Mouse (Mus musculus): ENCODE measurements around the gene Runx1. TPM values are rescaled to one million over a fixed set of nuclear protein-coding genes. Genes with fewer than 3 reads are reported as not detected.

The Runx1 gene
- polyA plus RNA-seq, 1 experiment from 2014 or later, result 4.5 TPM

DNA sequence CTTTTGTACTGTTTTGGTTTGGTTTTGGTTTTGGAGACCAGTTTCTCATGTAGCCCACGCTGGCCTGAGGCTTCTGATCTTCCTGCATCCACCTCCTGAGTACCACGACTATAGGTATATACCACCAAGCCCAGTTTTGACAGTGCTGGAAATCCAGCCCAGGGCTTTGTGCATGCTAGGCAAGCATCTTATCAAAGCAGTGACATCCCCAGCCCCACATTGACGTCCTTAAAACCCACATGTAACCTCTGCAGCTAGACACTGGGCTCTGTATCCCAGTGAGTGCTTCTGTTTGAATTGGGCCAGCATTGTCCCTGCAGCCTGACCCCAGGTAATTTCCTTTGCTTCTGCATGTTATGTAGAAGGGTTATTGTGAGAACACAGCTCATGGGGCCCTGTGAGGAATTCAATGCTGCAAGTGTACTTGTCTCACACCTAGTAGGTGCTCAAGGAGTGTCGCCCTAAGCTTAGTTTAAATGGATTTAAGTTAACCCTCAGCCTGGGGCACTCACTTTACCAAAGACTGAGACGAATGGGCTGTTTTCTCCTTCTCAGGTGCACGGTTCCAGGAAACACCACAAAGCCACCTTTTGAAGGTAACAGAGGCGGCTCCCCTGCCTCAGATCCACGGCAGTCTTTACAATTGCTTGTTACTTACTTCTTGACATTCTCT is 15.2 kb downstream of the Runx1 start:
- WGBS, result 84% methylated on average over 8 of the region's 8 CpGs
- no peaks in the 10 kb centered on the region for H3K9me3 ChIP-seq
- H3K4me1 ChIP-seq, result 0 out of 2 replicates have a peak, but pooled peaks cover 3% of the 10 kb centered on the region
- no peak overlapping the region for H3K27ac ChIP-seq
- H3K4me3 ChIP-seq, result no peak overlapping the region
- ATAC-seq (ENCODE audit: low FRiP score, low read depth), result no peak
- no peaks in the 10 kb centered on the region for H3K36me3 ChIP-seq
- no peak overlapping the region for H3K4me2 ChIP-seq (replicated peaks)
- H3K9ac ChIP-seq, result no peak overlapping the region
- H3K27me3 ChIP-seq (replicated peaks), result no peaks in the 10 kb centered on the region

- ATAC-seq (ENCODE audit: low FRiP score, low read depth), result no peak
- H3K4me3 ChIP-seq, result no peak overlapping the region
Observed at GRCm38 (mm10) chr16:92807772-92808171, 18.2 kb downstream of the Runx1 start.

DNA sequence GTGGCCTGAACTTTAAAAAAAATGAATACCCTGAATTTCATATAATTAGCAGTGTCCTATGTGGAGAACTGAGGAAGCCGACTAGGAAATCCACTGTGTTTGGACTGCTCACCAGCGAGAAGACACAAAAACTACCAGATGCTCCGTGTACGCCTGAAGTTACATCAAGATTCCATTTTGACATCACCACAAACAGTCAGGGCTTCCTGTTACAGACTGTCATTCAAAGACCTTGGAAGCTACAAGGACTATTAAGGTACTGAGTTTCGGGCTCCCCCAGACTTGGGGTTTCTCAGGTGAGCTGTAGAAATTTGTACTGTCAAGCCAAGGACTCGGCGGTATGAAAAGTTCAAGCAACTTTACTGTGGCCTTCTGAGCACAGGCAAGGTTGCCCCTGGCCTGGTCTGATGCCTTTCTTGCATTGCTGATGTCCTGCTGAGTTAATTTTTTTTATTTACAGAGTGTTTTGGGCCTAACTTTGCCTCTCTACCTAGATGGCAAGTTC is 22.8 kb downstream of the Runx1 start:
- H3K4me3 ChIP-seq, result no peak overlapping the region
- H3K4me1 ChIP-seq, result no peaks in the 10 kb centered on the region
- 94% methylated on average over 7 of the region's 7 CpGs for WGBS
- no peaks in the 10 kb centered on the region for H3K36me3 ChIP-seq
- no peak overlapping the region for H3K4me2 ChIP-seq (replicated peaks)
- no peak overlapping the region for H3K27ac ChIP-seq
- no peaks in the 10 kb centered on the region for H3K9me3 ChIP-seq
- no peak overlapping the region for H3K9ac ChIP-seq
- no peaks in the 10 kb centered on the region for H3K27me3 ChIP-seq (replicated peaks)
- no peak for ATAC-seq (ENCODE audit: low FRiP score, low read depth)

More at GRCm38 (mm10) chr16:92807772-92808171, 18.2 kb downstream of the Runx1 start:
- no peaks in the 10 kb centered on the region for H3K27me3 ChIP-seq (replicated peaks)
- 84% methylated on average over 8 of the region's 8 CpGs for WGBS
- no peaks in the 10 kb centered on the region for H3K9me3 ChIP-seq
- no peak overlapping the region for H3K4me2 ChIP-seq (replicated peaks)
- H3K9ac ChIP-seq, result no peak overlapping the region
- H3K27ac ChIP-seq, result no peak overlapping the region
- 0 out of 2 replicates have a peak, but pooled peaks cover 3% of the 10 kb centered on the region for H3K4me1 ChIP-seq
- no peaks in the 10 kb centered on the region for H3K36me3 ChIP-seq

DNA sequence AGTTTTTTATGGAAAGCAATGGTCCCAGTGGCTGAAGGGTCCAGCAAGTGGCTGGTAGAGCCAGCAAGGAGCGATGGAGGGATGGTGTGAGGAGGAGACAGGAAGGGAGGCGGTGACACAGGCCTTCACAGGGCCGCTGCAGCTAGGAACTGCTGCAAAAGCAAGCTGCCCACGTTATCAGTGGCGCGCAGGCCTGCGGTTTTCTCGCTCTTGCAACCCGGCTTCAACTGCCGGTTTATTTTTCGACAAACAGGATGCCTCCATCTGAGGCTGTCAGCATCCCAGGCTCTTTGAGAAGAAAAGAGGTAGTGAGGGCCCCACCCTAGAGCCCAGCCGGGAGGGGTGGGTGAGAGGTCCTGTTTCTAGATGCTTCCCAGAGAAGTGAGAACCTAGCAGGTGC is 24.4 kb downstream of the Runx1 start:
- no peaks in the 10 kb centered on the region for H3K36me3 ChIP-seq
- WGBS, result 84% methylated on average over 12 of the region's 12 CpGs
- H3K27me3 ChIP-seq (replicated peaks), result no peaks in the 10 kb centered on the region
- ATAC-seq (ENCODE audit: low FRiP score, low read depth), result no peak
- no peak overlapping the region for H3K4me3 ChIP-seq
- no peaks in the 10 kb centered on the region for H3K9me3 ChIP-seq
- no peak overlapping the region for H3K9ac ChIP-seq
- no peak overlapping the region for H3K27ac ChIP-seq
- no peak overlapping the region for H3K4me2 ChIP-seq (replicated peaks)
- H3K4me1 ChIP-seq, result no peaks in the 10 kb centered on the region

GRCm38 (mm10) chr16:92800845-92801244 is 25.1 kb downstream of the Runx1 start:
- no peak overlapping the region for H3K9ac ChIP-seq
- H3K27me3 ChIP-seq (replicated peaks), result no peaks in the 10 kb centered on the region
- H3K36me3 ChIP-seq, result no peaks in the 10 kb centered on the region
- H3K4me1 ChIP-seq, result no peaks in the 10 kb centered on the region
- no peak overlapping the region for H3K4me3 ChIP-seq
- no peak for ATAC-seq (ENCODE audit: low FRiP score, low read depth)
- H3K4me2 ChIP-seq (replicated peaks), result no peak overlapping the region
- 87% methylated on average over 5 of the region's 5 CpGs for WGBS
- no peak overlapping the region for H3K27ac ChIP-seq
- no peaks in the 10 kb centered on the region for H3K9me3 ChIP-seq

- no peak for ATAC-seq (ENCODE audit: low FRiP score, low read depth)
- WGBS, result 90% methylated on average over 7 of the region's 7 CpGs
- Histone ChIP-seq H3K9me3 (no peaks in the 10 kb centered on the region), H3K36me3 (no peaks in the 10 kb centered on the region), H3K9ac (no peak overlapping the region), H3K4me3 (no peak overlapping the region), H3K27me3 (replicated peaks) (no peaks in the 10 kb centered on the region), H3K4me2 (replicated peaks) (no peak overlapping the region), H3K4me1 (no peaks in the 10 kb centered on the region), H3K27ac (no peak overlapping the region)
Observed at GRCm38 (mm10) chr16:92799940-92800339, 26.0 kb downstream of the Runx1 start.

- no peaks in the 10 kb centered on the region for H3K36me3 ChIP-seq
- no peaks in the 10 kb centered on the region for H3K27me3 ChIP-seq (replicated peaks)
- WGBS, result 42% methylated on average over 6 of the region's 6 CpGs
- H3K4me2 ChIP-seq (replicated peaks), result no peak overlapping the region
- no peaks in the 10 kb centered on the region for H3K9me3 ChIP-seq
- ATAC-seq (ENCODE audit: low FRiP score, low read depth), result no peak
- H3K27ac ChIP-seq, result no peak overlapping the region
- H3K4me1 ChIP-seq, result no peaks in the 10 kb centered on the region
- H3K9ac ChIP-seq, result no peak overlapping the region
- H3K4me3 ChIP-seq, result no peak overlapping the region
Observed at GRCm38 (mm10) chr16:92794197-92794596, 31.8 kb downstream of the Runx1 start.

- no peaks in the 10 kb centered on the region for H3K4me1 ChIP-seq
- no peaks in the 10 kb centered on the region for H3K36me3 ChIP-seq
- ATAC-seq (ENCODE audit: low FRiP score, low read depth), result no peak
- no peaks in the 10 kb centered on the region for H3K9me3 ChIP-seq
- no peak overlapping the region for H3K9ac ChIP-seq
- no peak overlapping the region for H3K4me2 ChIP-seq (replicated peaks)
- WGBS, result 72% methylated on average over 8 of the region's 8 CpGs
- H3K27ac ChIP-seq, result no peak overlapping the region
- no peak overlapping the region for H3K4me3 ChIP-seq
- H3K27me3 ChIP-seq (replicated peaks), result no peaks in the 10 kb centered on the region
Observed at GRCm38 (mm10) chr16:92793741-92794140, 32.2 kb downstream of the Runx1 start.

GRCm38 (mm10) chr16:92792905-92793304 is 33.0 kb downstream of the Runx1 start:
- no peak overlapping the region for H3K27ac ChIP-seq
- no peaks in the 10 kb centered on the region for H3K9me3 ChIP-seq
- H3K36me3 ChIP-seq, result no peaks in the 10 kb centered on the region
- H3K9ac ChIP-seq, result no peak overlapping the region
- no peaks in the 10 kb centered on the region for H3K4me1 ChIP-seq
- H3K4me2 ChIP-seq (replicated peaks), result no peak overlapping the region
- no peak for ATAC-seq (ENCODE audit: low FRiP score, low read depth)
- no peaks in the 10 kb centered on the region for H3K27me3 ChIP-seq (replicated peaks)
- 91% methylated on average over 4 of the region's 4 CpGs for WGBS
- H3K4me3 ChIP-seq, result no peak overlapping the region

GRCm38 (mm10) chr16:92790601-92791000 is 35.3 kb downstream of the Runx1 start:
- Histone ChIP-seq H3K27me3 (replicated peaks) (no peaks in the 10 kb centered on the region), H3K4me2 (replicated peaks) (no peak overlapping the region), H3K27ac (no peak overlapping the region), H3K9me3 (no peaks in the 10 kb centered on the region), H3K36me3 (no peaks in the 10 kb centered on the region), H3K4me3 (no peak overlapping the region), H3K4me1 (no peaks in the 10 kb centered on the region), H3K9ac (no peak overlapping the region)
- ATAC-seq (ENCODE audit: low FRiP score, low read depth), result no peak
- 82% methylated on average over 6 of the region's 6 CpGs for WGBS

DNA sequence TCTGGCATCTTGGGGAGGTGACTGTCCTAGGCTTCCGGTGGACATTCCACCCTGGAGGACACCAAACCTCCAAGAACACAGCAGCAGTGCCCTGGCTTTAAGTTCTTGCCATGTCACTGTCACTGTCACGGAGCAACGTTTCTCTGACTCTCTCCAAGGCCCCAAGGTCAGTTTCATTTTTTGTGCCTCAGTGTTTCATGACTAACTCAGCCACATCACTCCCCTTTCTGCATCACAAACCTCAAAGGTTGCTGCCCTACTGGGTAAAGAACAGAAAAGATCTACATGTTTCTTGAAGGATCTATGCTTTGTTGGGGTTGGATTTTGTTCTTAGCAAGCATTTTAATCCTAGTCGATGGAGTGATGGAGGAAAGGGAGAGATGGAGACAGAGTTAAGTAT is 36.1 kb downstream of the Runx1 start:
- no peak for ATAC-seq (ENCODE audit: low FRiP score, low read depth)
- H3K4me3 ChIP-seq, result no peak overlapping the region
- no peaks in the 10 kb centered on the region for H3K4me1 ChIP-seq
- H3K9ac ChIP-seq, result no peak overlapping the region
- no peaks in the 10 kb centered on the region for H3K9me3 ChIP-seq
- WGBS, result 89% methylated on average over 4 of the region's 4 CpGs
- H3K36me3 ChIP-seq, result no peaks in the 10 kb centered on the region
- H3K27me3 ChIP-seq (replicated peaks), result no peaks in the 10 kb centered on the region
- no peak overlapping the region for H3K27ac ChIP-seq
- H3K4me2 ChIP-seq (replicated peaks), result no peak overlapping the region

DNA sequence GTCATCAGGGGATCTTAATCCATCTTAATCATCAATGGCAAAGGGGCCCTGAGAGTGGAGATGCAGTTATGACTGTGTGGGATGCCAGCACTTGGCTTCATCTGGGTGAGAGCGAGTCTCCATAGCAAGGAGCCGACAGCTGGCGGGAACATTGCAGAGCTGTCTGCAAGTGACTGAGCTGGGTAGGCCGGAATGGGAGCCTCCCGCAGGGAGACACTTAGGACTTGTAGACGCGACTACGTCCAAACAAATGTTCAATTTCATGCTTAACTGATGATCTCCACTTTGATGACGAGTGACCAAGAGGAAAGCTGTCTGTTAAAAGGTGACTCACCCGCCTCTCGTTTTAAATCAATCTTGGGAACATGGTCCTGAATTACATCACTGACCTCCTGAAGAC is 37.5 kb downstream of the Runx1 start:
- H3K27me3 ChIP-seq (replicated peaks), result no peaks in the 10 kb centered on the region
- 62% methylated on average over 11 of the region's 11 CpGs for WGBS
- H3K4me3 ChIP-seq, result no peak overlapping the region
- no peaks in the 10 kb centered on the region for H3K36me3 ChIP-seq
- H3K9ac ChIP-seq, result no peak overlapping the region
- no peaks in the 10 kb centered on the region for H3K9me3 ChIP-seq
- ATAC-seq (ENCODE audit: low FRiP score, low read depth), result no peak
- H3K27ac ChIP-seq, result no peak overlapping the region
- H3K4me2 ChIP-seq (replicated peaks), result no peak overlapping the region
- no peaks in the 10 kb centered on the region for H3K4me1 ChIP-seq

DNA sequence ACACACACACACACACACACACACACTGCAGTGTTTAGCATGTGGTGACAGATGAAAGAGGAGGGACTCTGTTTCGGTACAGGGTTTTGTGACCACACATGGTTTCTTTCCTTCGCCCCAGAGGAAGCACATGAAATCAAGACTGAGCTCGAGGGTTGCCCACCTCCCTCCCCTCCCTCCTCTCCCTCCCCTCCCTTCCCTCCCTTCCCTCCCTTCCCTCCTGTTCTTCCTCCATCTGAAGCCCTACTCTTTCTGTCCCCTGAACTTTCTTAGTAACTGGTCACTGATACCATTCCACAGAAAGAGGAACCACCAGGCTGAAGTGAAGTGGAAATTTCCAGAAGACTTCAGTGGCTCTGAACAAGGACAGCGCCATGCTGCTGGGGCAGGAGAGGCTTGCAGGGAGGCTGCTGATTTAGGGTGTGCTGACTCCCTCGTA is 39.0 kb downstream of the Runx1 start:
- no peak overlapping the region for H3K27ac ChIP-seq
- WGBS, result 66% methylated on average over 5 of the region's 5 CpGs

More for the DNA sequence above, 39.0 kb downstream of the Runx1 start:
- Histone ChIP-seq H3K27me3 (replicated peaks) (no peaks in the 10 kb centered on the region), H3K4me1 (no peaks in the 10 kb centered on the region), H3K36me3 (no peaks in the 10 kb centered on the region), H3K9me3 (no peaks in the 10 kb centered on the region), H3K4me3 (no peak overlapping the region), H3K9ac (no peak overlapping the region), H3K4me2 (replicated peaks) (no peak overlapping the region)
- no peak for ATAC-seq (ENCODE audit: low FRiP score, low read depth)
